Mouse (Mus musculus) spleen, postnatal 14 days (tissue): ENCODE results near the gene Gm28551.
"Not testable (repeated sequence)": the region's sequence is repeated elsewhere in the genome, so short reads cannot be mapped to it uniquely, and the experiment has no call there.

ENCODE experiments used
- DNase-seq, 2 experiments: peaks; one replicate each; pipeline ENCODE4 v3.0.0; 2021 to 2022; ENCODE audit warnings: low spot score in 2 of 2

The Gm28551 gene

GRCm38 (mm10) chr1:53352327-53353261 is at the start of gene Gm28551, which contains the start of the genes Asdurf and Asnsd1:
Gene Gm28551, minus strand, starts transcription at chr1:53352667.
Gene Asdurf, minus strand, starts transcription at chr1:53352619.
Gene Asnsd1, minus strand, starts transcription at chr1:53352752.
- DNase-seq, result peak; percentile 95 to 96

GRCm38 (mm10) chr1:53393936-53394760 is 41.7 kb upstream of the Gm28551 start:
- DNase-seq, result not testable (repeated sequence)

GRCm38 (mm10) chr1:53388762-53389161 is 36.3 kb upstream of the Gm28551 start:
- DNase-seq, result no peak

- no peak for DNase-seq
These were observed 31.7 kb upstream of the Gm28551 start for GRCm38 (mm10) chr1:53384085-53384688.

- DNase-seq, result no peak
These were observed 25.3 kb upstream of the Gm28551 start for GRCm38 (mm10) chr1:53377731-53378130.

GRCm38 (mm10) chr1:53375965-53376364 is 23.5 kb upstream of the Gm28551 start:
- DNase-seq, result not testable (repeated sequence)

- no peak for DNase-seq
These were observed 6.5 kb upstream of the Gm28551 start for GRCm38 (mm10) chr1:53358988-53359387.

GRCm38 (mm10) chr1:53341071-53341470 is 11.4 kb downstream of the Gm28551 start:
- no peak for DNase-seq

- DNase-seq, result not testable (repeated sequence)
These were observed 15.1 kb downstream of the Gm28551 start for GRCm38 (mm10) chr1:53337403-53337802.

- DNase-seq, result no peak
These were observed 17.0 kb downstream of the Gm28551 start for GRCm38 (mm10) chr1:53335465-53335864.

GRCm38 (mm10) chr1:53333527-53333926 is 18.9 kb downstream of the Gm28551 start:
- DNase-seq, result not testable (repeated sequence)

- DNase-seq, result no peak
These were observed 27.5 kb downstream of the Gm28551 start for GRCm38 (mm10) chr1:53324827-53325494.

- DNase-seq, result no peak
These were observed 28.2 kb downstream of the Gm28551 start for GRCm38 (mm10) chr1:53324277-53324676.

- no peak for DNase-seq
These were observed 29.2 kb downstream of the Gm28551 start for GRCm38 (mm10) chr1:53323254-53323653.

GRCm38 (mm10) chr1:53321662-53322344 is 30.7 kb downstream of the Gm28551 start:
- no peak for DNase-seq

GRCm38 (mm10) chr1:53312989-53313967 is 39.2 kb downstream of the Gm28551 start, which contains the start of gene Osgepl1:
Gene Osgepl1, plus strand, starts transcription at chr1:53313624.
- peak; percentile 64 to 76 for DNase-seq

- DNase-seq, result no peak
These were observed 52.0 kb downstream of the Gm28551 start for GRCm38 (mm10) chr1:53300506-53300905.

GRCm38 (mm10) chr1:53296581-53297383 is 55.7 kb downstream of the Gm28551 start, which contains the start of the genes Pms1, Ormdl1 and Gm28778:
Gene Pms1, minus strand, starts transcription at chr1:53297018.
Gene Ormdl1, plus strand, starts transcription at chr1:53297095.
Gene Gm28778, plus strand, starts transcription at chr1:53297111.
- DNase-seq, result peak; percentile 86 to 88
